Mouse (Mus musculus) spleen, adult 2 months (tissue): ENCODE measurements around the gene Mcpt8. TPM values are rescaled to one million over a fixed set of nuclear protein-coding genes. Genes with fewer than 3 reads are reported as not detected.
"Not testable (repeated sequence)": the region's sequence is repeated elsewhere in the genome, so short reads cannot be mapped to it uniquely, and the experiment has no call there.

Experiments used
- DNase-seq, 2 experiments: peaks; one replicate each; pipeline versions ENCODE4 v3.0.0 to v3.0.0-alpha.2; 2012 to 2021; ENCODE audit warnings: low spot score in 2 of 2, low read depth in 1 of 2
- H3K27ac ChIP-seq: fragments of 200-500 bp; 2 replicates; pipeline ENCODE4 v1.5.1; 2012; ENCODE audit warnings: low read length, inconsistent platforms; ENCODE audit not compliant: insufficient read depth
- H3K27me3 ChIP-seq: fragments of 200-500 bp; 2 replicates; pipeline ENCODE4 v1.6.1; 2012; ENCODE audit warnings: mild to moderate bottlenecking, moderate library complexity, low read length, inconsistent platforms; ENCODE audit not compliant: control insufficient read depth, insufficient read depth
- H3K36me3 ChIP-seq: fragments of 200-500 bp; 2 replicates; pipeline ENCODE4 v1.6.1; 2012; ENCODE audit warnings: mild to moderate bottlenecking, low read length, inconsistent platforms; ENCODE audit not compliant: control insufficient read depth, insufficient read depth
- H3K4me1 ChIP-seq: fragments of 200-500 bp; 2 replicates; pipeline ENCODE4 v1.6.1; 2011; ENCODE audit warnings: inconsistent platforms; ENCODE audit not compliant: control insufficient read depth, insufficient read depth, insufficient read length
- H3K4me3 ChIP-seq: fragments of 200-500 bp; 2 replicates; pipeline ENCODE4 v1.5.1; 2011; ENCODE audit warnings: mild to moderate bottlenecking, inconsistent platforms; ENCODE audit not compliant: insufficient read depth, insufficient read length; ENCODE audit errors: extremely low read depth
- CTCF ChIP-seq: fragments of 200-500 bp; IDR thresholded peaks from 2 replicates; pipeline ENCODE4 v1.5.1; 2011; ENCODE audit warnings: mild to moderate bottlenecking, inconsistent platforms; ENCODE audit not compliant: insufficient read depth, insufficient read length, insufficient replicate concordance; ENCODE audit errors: extremely low read depth
- POLR2A ChIP-seq: fragments of 200-500 bp; IDR thresholded peaks from 2 replicates; pipeline ENCODE4 v1.6.1; 2011; ENCODE audit warnings: low read depth, low read length, inconsistent platforms
- WGBS: fragments of 180-500 bp; shearing (Covaris S2); methylation state at CpG from one replicate; pipeline ENCODE4 v1.1.7; 2018; 5-methylcytosine and 5-hydroxymethylcytosine counted together
- polyA plus RNA-seq: library from polyadenylated mRNA; depleted of rRNA; stranded (reverse); fragments of >200 nt; gene quantifications from 2 replicates; pipeline ENCODE4 v1.2.3, GENCODE M21; 2012; rRNA removed

The Mcpt8 gene
- polyA plus RNA-seq, 1 experiment, result 0.34 TPM

- WGBS, result 72% methylated on average over 3 of the region's 3 CpGs
- no peaks in the 10 kb centered on the region for H3K4me1 ChIP-seq
- TF ChIP-seq POLR2A (no peak), CTCF (no peak)
- no peak overlapping the region for H3K27ac ChIP-seq
- no peaks in the 10 kb centered on the region for H3K36me3 ChIP-seq
- H3K27me3 ChIP-seq, result no peaks in the 10 kb centered on the region
- no peak overlapping the region for H3K4me3 ChIP-seq
- DNase-seq, result no peak
These were observed 1.6 kb upstream of the Mcpt8 start for GRCm38 (mm10) chr14:56086711-56087110.

- no peak for DNase-seq
- no peaks in the 10 kb centered on the region for H3K36me3 ChIP-seq
- no peaks in the 10 kb centered on the region for H3K4me1 ChIP-seq
- 67% methylated on average over 4 of the region's 4 CpGs for WGBS
- no peaks in the 10 kb centered on the region for H3K27me3 ChIP-seq
- TF ChIP-seq POLR2A (no peak), CTCF (no peak)
- no peak overlapping the region for H3K27ac ChIP-seq
- no peak overlapping the region for H3K4me3 ChIP-seq
These were observed 3.1 kb downstream of the Mcpt8 start for GRCm38 (mm10) chr14:56082016-56082415.

GRCm38 (mm10) chr14:56062213-56062612, 22.9 kb downstream of the Mcpt8 start, which contains the start of gene Mcpt4:
TSS of gene Mcpt4 (minus strand) at chr14:56062313.
- H3K4me1 ChIP-seq, H3K27me3 ChIP-seq, DNase-seq, H3K27ac ChIP-seq, H3K36me3 ChIP-seq, H3K4me3 ChIP-seq: not testable (repeated sequence)
- WGBS, result 60% methylated on average over 3 of the region's 3 CpGs

- 79% methylated on average over 4 of the region's 4 CpGs for WGBS
- TF ChIP-seq POLR2A (no peak), CTCF (no peak)
- H3K4me1 ChIP-seq, result no peaks in the 10 kb centered on the region
These were observed 27.4 kb downstream of the Mcpt8 start for GRCm38 (mm10) chr14:56057722-56058121.

GRCm38 (mm10) chr14:56055408-56055807, 29.7 kb downstream of the Mcpt8 start:
- no peak for TF ChIP-seq POLR2A
- no peak for TF ChIP-seq CTCF
- no peak for DNase-seq
- Histone ChIP-seq H3K4me3 (no peak overlapping the region), H3K36me3 (no peaks in the 10 kb centered on the region), H3K27ac (no peak overlapping the region), H3K27me3 (no peaks in the 10 kb centered on the region), H3K4me1 (no peaks in the 10 kb centered on the region)
- 48% methylated on average over 3 of the region's 3 CpGs for WGBS

More at GRCm38 (mm10) chr14:56057722-56058121, 27.4 kb downstream of the Mcpt8 start:
- H3K27me3 ChIP-seq, result no peaks in the 10 kb centered on the region
- DNase-seq, result no peak
- H3K36me3 ChIP-seq, result no peaks in the 10 kb centered on the region
- H3K4me3 ChIP-seq, result no peak overlapping the region
- no peak overlapping the region for H3K27ac ChIP-seq

DNA sequence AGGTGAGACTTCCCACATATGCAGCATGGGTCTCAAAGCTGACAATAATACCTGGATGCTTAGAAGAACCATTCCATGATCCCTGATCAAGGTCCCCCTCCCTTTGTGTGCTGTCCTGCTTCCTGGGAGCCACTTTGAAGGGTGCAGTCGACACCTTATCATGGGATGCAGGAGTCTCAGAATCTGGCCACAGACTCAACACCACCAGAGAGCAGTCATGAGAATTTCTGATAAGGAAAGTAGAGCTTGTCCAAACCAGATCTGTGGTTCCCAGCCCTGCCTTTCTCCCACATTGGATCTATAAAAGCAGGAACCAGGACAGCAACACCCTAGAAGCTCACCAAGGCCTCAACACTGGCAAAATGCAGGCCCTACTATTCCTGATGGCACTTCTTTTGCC, 43.3 kb downstream of the Mcpt8 start, which contains the start of gene Mcpt2:
Gene Mcpt2 (plus strand): TSS at position 250 of the 400 bp plus-strand sequence.
- H3K27ac ChIP-seq, H3K36me3 ChIP-seq, H3K4me1 ChIP-seq, H3K27me3 ChIP-seq, DNase-seq, H3K4me3 ChIP-seq: not testable (repeated sequence)
- WGBS, result 68% methylated on average over 1 of the region's 1 CpGs

GRCm38 (mm10) chr14:56034433-56034832, 50.6 kb downstream of the Mcpt8 start:
- TF ChIP-seq CTCF (no peak), POLR2A (no peak)
- WGBS, result 19% methylated on average over 2 of the region's 2 CpGs
- no peaks in the 10 kb centered on the region for H3K27me3 ChIP-seq
- no peaks in the 10 kb centered on the region for H3K4me1 ChIP-seq
- H3K4me3 ChIP-seq, result no peak overlapping the region
- no peak overlapping the region for H3K27ac ChIP-seq
- H3K36me3 ChIP-seq, result no peaks in the 10 kb centered on the region
- no peak for DNase-seq

Other genes with a start within 250 kb of the Mcpt8 start
- 2.5 and 3.0 TPM in 2 replicates for gene Nynrin, start 231.3 kb downstream of the Mcpt8 start, polyA plus RNA-seq
- gene Cbln3, start 200.9 kb downstream of the Mcpt8 start, polyA plus RNA-seq, result 0.07 and 0.13 TPM in 2 replicates
- gene Khnyn, start 200.3 kb downstream of the Mcpt8 start, polyA plus RNA-seq, result 30.3 and 31.6 TPM in 2 replicates
- gene Sdr39u1, start 185.0 kb downstream of the Mcpt8 start, polyA plus RNA-seq, result 22.3 and 25.1 TPM in 2 replicates
- gene Cma1, start 140.6 kb downstream of the Mcpt8 start, polyA plus RNA-seq, result 1.0 and 1.4 TPM in 2 replicates
- gene Cma2, start 134.3 kb downstream of the Mcpt8 start, polyA plus RNA-seq, result not detected in 2 replicates
- 0.18 and 0.26 TPM in 2 replicates for gene Mcpt1, start 67.3 kb downstream of the Mcpt8 start, polyA plus RNA-seq
- gene Mcpt9, start 54.8 kb downstream of the Mcpt8 start, polyA plus RNA-seq, result not detected in 2 replicates
- gene Mcpt2, start 43.2 kb downstream of the Mcpt8 start, polyA plus RNA-seq, result 0.12 TPM in 1 of 2 replicates, not detected in the other
- gene Mcpt4, start 23.0 kb downstream of the Mcpt8 start, polyA plus RNA-seq, result 0.23 TPM in 2 replicates
- 1.7 and 2.0 TPM in 2 replicates for gene Ctsg, start 17.3 kb upstream of the Mcpt8 start, polyA plus RNA-seq
- gene Gzme, start 35.4 kb upstream of the Mcpt8 start, polyA plus RNA-seq, result not detected in 2 replicates
- not detected in 2 replicates for gene Gzmd, start 47.3 kb upstream of the Mcpt8 start, polyA plus RNA-seq
- gene Gzmg, start 74.3 kb upstream of the Mcpt8 start, polyA plus RNA-seq, result not detected in 2 replicates
- not detected in 2 replicates for gene Gzmn, start 89.3 kb upstream of the Mcpt8 start, polyA plus RNA-seq
- not detected in 2 replicates for gene Gzmf, start 126.1 kb upstream of the Mcpt8 start, polyA plus RNA-seq
- gene Gzmc, start 149.4 kb upstream of the Mcpt8 start, polyA plus RNA-seq, result not detected in 2 replicates
- gene Gzmb, start 177.0 kb upstream of the Mcpt8 start, polyA plus RNA-seq, result 2.6 and 2.7 TPM in 2 replicates